Mouse (Mus musculus) ES-E14 (cell line): ENCODE results near the gene Slc25a1.

Experiments
- CHD2 ChIP-seq: IDR thresholded peaks from 2 replicates; pipeline ENCODE4 v1.6.1; 2014; ENCODE audit warnings: mild to moderate bottlenecking, low read depth, low read length, inconsistent platforms
- HCFC1 ChIP-seq: IDR thresholded peaks from 2 replicates; pipeline ENCODE4 v1.6.1; 2012; ENCODE audit warnings: low read length, inconsistent platforms, borderline replicate concordance; ENCODE audit not compliant: insufficient read depth
- MAFK ChIP-seq: IDR thresholded peaks from 2 replicates; pipeline ENCODE4 v1.6.1; 2014; ENCODE audit warnings: mild to moderate bottlenecking, low read depth, low read length, inconsistent platforms; ENCODE audit not compliant: insufficient read depth
- ZC3H11A ChIP-seq: IDR thresholded peaks from 2 replicates; pipeline ENCODE4 v1.6.1; 2012; ENCODE audit warnings: low read depth, mild to moderate bottlenecking, inconsistent platforms, low read length, borderline replicate concordance

DNA sequence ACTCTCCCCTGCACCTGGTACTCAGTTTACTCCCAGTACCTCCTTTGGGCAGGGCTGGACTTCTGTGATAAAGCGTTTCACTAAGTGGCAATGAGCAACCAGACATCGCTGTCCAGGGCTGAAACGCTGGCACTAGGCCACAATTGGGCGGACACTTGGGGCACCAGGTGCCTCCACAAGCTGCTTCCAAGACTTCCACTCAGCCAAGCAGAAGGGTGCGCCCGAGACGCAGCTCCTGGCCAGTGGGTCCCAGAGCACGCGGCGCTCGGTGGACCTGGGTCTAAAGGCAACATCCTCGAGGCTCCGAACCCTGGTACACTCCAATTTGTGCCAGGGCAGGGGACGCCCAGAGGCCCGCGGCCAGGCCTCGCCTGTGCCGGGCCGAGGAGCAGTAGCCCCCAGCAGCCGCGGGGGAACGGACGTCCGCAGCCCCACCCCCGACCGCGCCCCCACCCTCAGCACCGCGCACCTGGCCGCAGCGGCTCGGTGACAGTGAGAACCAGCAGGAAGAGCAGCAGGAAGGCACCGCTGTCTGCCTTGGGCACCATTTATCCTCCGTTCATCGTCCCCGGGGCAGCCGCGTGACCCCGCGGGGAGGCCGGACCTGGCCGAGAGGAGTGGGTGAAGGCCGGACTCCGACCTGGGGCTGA, 37.0 kb downstream of the Slc25a1 start:
- no peak for TF ChIP-seq HCFC1
- no peak for TF ChIP-seq ZC3H11A
- no peak for TF ChIP-seq CHD2
- TF ChIP-seq MAFK: no peak
